11 mouse cellular contexts compared by ENCODE assay signal in the genomic region with DNA sequence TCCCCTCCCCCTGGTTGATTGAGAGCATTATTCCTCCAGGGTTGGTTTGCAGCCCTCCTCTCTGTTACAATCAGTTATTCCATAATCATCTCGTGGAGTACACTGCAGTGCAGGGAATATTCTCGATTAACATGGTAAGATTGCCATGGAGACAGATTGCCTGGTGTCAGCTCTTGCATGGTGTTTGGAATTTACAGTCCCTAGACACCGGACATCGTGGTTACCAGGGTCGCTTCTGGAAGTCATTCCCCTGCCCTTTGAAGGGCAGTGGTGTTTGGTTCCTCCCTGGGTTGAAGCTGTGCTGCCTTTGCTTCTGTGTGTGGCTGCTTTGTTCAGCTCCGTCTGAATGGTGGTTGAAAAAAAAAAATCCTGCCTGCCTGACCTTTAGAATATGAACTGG.
DNase-seq lines count a peak whose midpoint lies in the region; ATAC-seq lines count a peak whose summit lies in the region.
"Had no signal": no experiment of that assay in that cellular context is flagged by ENCODE, and none has a peak within 500 bp of the region (broad histone marks: within the 10 kb centered on the region; RNA-seq: fewer than 3 reads in every experiment).

No protein-coding gene starts in this region.

- no peaks in the 10 kb centered on the region for H3K27me3 ChIP-seq in heart, embryonic 11.5 days (ENCODE audit: control insufficient read depth, insufficient read depth, low read length)
- no peaks in the 10 kb centered on the region for H3K27me3 ChIP-seq in hindbrain, embryonic 10.5 days (ENCODE audit: insufficient read depth, poor library complexity, severe bottlenecking)
- no peaks in the 10 kb centered on the region for H3K27me3 ChIP-seq in midbrain, embryonic 15.5 days (replicated peaks)

- peak overlapping the region; percentile 62; the same call in 1 of the 2 replicates for H3K27ac ChIP-seq in heart, embryonic 11.5 days (ENCODE audit: low read depth, low read length)
- peak overlapping the region; percentile 81 for H3K27ac ChIP-seq in hindbrain, embryonic 10.5 days
- peak overlapping the region; percentile 83 for H3K27ac ChIP-seq in midbrain, embryonic 15.5 days

- intact Hi-C loops in heart, postnatal 10 days (cut with DNase I): loop anchor here (10.0 kb wide), 1 partner anchor 175 kb away; no protein-coding TSS in a partner anchor

- H3K36me3 ChIP-seq in heart, embryonic 11.5 days (ENCODE audit: control insufficient read depth, insufficient read depth, low read length): no peaks in the 10 kb centered on the region
- H3K36me3 ChIP-seq in hindbrain, embryonic 10.5 days: peaks cover 41% of the 10 kb centered on the region
- H3K36me3 ChIP-seq in midbrain, embryonic 15.5 days (replicated peaks): peaks cover 8% of the 10 kb centered on the region; the same call in 1 of the 2 replicates

- H3K9ac ChIP-seq in heart, embryonic 11.5 days (ENCODE audit: low read depth, low read length): 0 out of 2 replicates have a peak overlapping the region, but pooled peaks have one; percentile 22
- peak overlapping the region; percentile 22; the same call in 1 of the 2 replicates for H3K9ac ChIP-seq in midbrain, embryonic 15.5 days

- no peaks in the 10 kb centered on the region for H3K9me3 ChIP-seq in heart, embryonic 11.5 days (replicated peaks; ENCODE audit: control insufficient read depth, low read length)
- no peaks in the 10 kb centered on the region for H3K9me3 ChIP-seq in hindbrain, embryonic 10.5 days
- no peaks in the 10 kb centered on the region for H3K9me3 ChIP-seq in midbrain, embryonic 15.5 days

- peaks cover 7% of the 10 kb centered on the region; the same call in 1 of the 2 replicates for H3K4me1 ChIP-seq in heart, embryonic 11.5 days (ENCODE audit: control insufficient read depth, insufficient read depth, low read length)
- peaks cover 56% of the 10 kb centered on the region for H3K4me1 ChIP-seq in hindbrain, embryonic 10.5 days (replicated peaks)
- peaks cover 58% of the 10 kb centered on the region for H3K4me1 ChIP-seq in midbrain, embryonic 15.5 days

- peak overlapping the region; percentile 45 for H3K4me2 ChIP-seq in heart, embryonic 11.5 days
- H3K4me2 ChIP-seq in midbrain, embryonic 15.5 days: peak overlapping the region; percentile 26

- no peak overlapping the region for H3K4me3 ChIP-seq in heart, embryonic 11.5 days (ENCODE audit: low read depth, low read length)
- H3K4me3 ChIP-seq in hindbrain, embryonic 10.5 days: peak overlapping the region; percentile 4; the same call in 1 of the 2 replicates
- H3K4me3 ChIP-seq in midbrain, embryonic 15.5 days: no peak overlapping the region

- 12% methylated on average over 6 of the region's 6 CpGs for WGBS in heart, embryonic 11.5 days (ENCODE audit: insufficient replicate concordance)
- 5% methylated on average over 6 of the region's 6 CpGs for WGBS in hindbrain, embryonic 10.5 days
- under 1% methylated on average over 6 of the region's 6 CpGs for WGBS in midbrain, embryonic 15.5 days

- DNase-seq in heart, postnatal 10 days: no peak
- peak; percentile 75 for DNase-seq in hindbrain, embryonic 10.5 days (ENCODE audit: low spot score)
- no peak for DNase-seq in B cell, adult 2 months
- DNase-seq in urinary bladder, postnatal 25 days (ENCODE audit: low spot score): no peak
- no peak for DNase-seq in layer of hippocampus, adult 8-10 months (ENCODE audit: low spot score in 2 of 2)
- DNase-seq: adrenal gland, postnatal 36 days; gastrocnemius, postnatal 25 days; lung, postnatal 10 days had no signal

- ATAC-seq in heart, embryonic 11.5 days (replicated peaks; ENCODE audit: insufficient number of reproducible peaks, low FRiP score, low TSS enrichment): no peak
- 0 out of 2 replicates have a peak, but pooled peaks have one; percentile 19 for ATAC-seq in common myeloid progenitor, adult 5-6 weeks (replicated peaks; ENCODE audit: low read depth, poor library complexity, severe bottlenecking)
- ATAC-seq in midbrain, embryonic 15.5 days (replicated peaks): peak; percentile 34
